Mouse (Mus musculus): ENCODE data around the gene Sox5.

GRCm38 (mm10) chr6:144323372-144323771, 458.4 kb downstream of the Sox5 start:
- TF ChIP-seq POLR2A (IDR thresholded peaks at IDR 0.05; ENCODE audit: extremely low read depth, insufficient read depth, low read length): no peak
- TF ChIP-seq CTCF (IDR thresholded peaks at IDR 0.05; ENCODE audit: extremely low read depth, insufficient read depth, low read length): no peak

Data from cortical plate, adult 2 months (tissue).